Mouse (Mus musculus): ENCODE results near the gene Cadps. TPM values are rescaled to one million over a fixed set of nuclear protein-coding genes. Genes with fewer than 3 reads are reported as not detected.

Gene Cadps
- total RNA-seq (2021): under 1 TPM in 1 of 2 experiments, not detected in 1; 0.15 TPM
- long read RNA-seq, experiment 1: 0 reads
- long read RNA-seq, experiment 2: 0 reads

- no peak for DNase-seq
These were observed at the start of gene Cadps for GRCm38 (mm10) chr14:12822491-12823219. Gene Cadps (minus strand): TSS chr14:12823079.

GRCm38 (mm10) chr14:12869605-12870004 is 46.7 kb upstream of the Cadps start:
- no peak for DNase-seq

- no peak for DNase-seq
These were observed 42.4 kb upstream of the Cadps start for GRCm38 (mm10) chr14:12865258-12865657.

- DNase-seq: no peak
These were observed 21.0 kb upstream of the Cadps start for GRCm38 (mm10) chr14:12843860-12844259.

GRCm38 (mm10) chr14:12839471-12839870 is 16.6 kb upstream of the Cadps start:
- DNase-seq: no peak

- DNase-seq: no peak
These were observed 16.1 kb upstream of the Cadps start for GRCm38 (mm10) chr14:12838949-12839348.

- DNase-seq: no peak
These were observed 15.4 kb upstream of the Cadps start for GRCm38 (mm10) chr14:12838323-12838722.

GRCm38 (mm10) chr14:12837902-12838301 is 15.0 kb upstream of the Cadps start:
- no peak for DNase-seq

- DNase-seq: peak in 1 of 2 experiments; percentile 36
These were observed 902 bp upstream of the Cadps start for GRCm38 (mm10) chr14:12823781-12824180.

GRCm38 (mm10) chr14:12821831-12822490 is 918 bp downstream of the Cadps start:
- peak; percentile 9 to 14 for DNase-seq

- no peak for DNase-seq
These were observed 1.6 kb downstream of the Cadps start for GRCm38 (mm10) chr14:12821156-12821813.

- DNase-seq: no peak
These were observed 2.7 kb downstream of the Cadps start for GRCm38 (mm10) chr14:12820149-12820548.

GRCm38 (mm10) chr14:12818442-12818841 is 4.4 kb downstream of the Cadps start:
- no peak for DNase-seq

GRCm38 (mm10) chr14:12812072-12812471 is 10.8 kb downstream of the Cadps start:
- no peak for DNase-seq

- peak; percentile 8 to 15 for DNase-seq
These were observed 19.9 kb downstream of the Cadps start for GRCm38 (mm10) chr14:12802995-12803394.

- DNase-seq: no peak
These were observed 21.8 kb downstream of the Cadps start for GRCm38 (mm10) chr14:12801100-12801499.

GRCm38 (mm10) chr14:12798926-12799325 is 24.0 kb downstream of the Cadps start:
- no peak for DNase-seq

GRCm38 (mm10) chr14:12784296-12784695 is 38.6 kb downstream of the Cadps start:
- DNase-seq: no peak

GRCm38 (mm10) chr14:12780016-12780415 is 42.9 kb downstream of the Cadps start:
- DNase-seq: no peak

GRCm38 (mm10) chr14:12777990-12778389 is 44.9 kb downstream of the Cadps start:
- DNase-seq: no peak

- no peak for DNase-seq
These were observed 54.0 kb downstream of the Cadps start for GRCm38 (mm10) chr14:12768870-12769269.

- DNase-seq: no peak
These were observed 69.6 kb downstream of the Cadps start for GRCm38 (mm10) chr14:12753237-12753636.

- DNase-seq: no peak
These were observed 71.1 kb downstream of the Cadps start for GRCm38 (mm10) chr14:12751821-12752220.

Measured in heart, adult 18-20 months (tissue).